Mouse (Mus musculus): ENCODE data around the gene B230118H07Rik.

DNA sequence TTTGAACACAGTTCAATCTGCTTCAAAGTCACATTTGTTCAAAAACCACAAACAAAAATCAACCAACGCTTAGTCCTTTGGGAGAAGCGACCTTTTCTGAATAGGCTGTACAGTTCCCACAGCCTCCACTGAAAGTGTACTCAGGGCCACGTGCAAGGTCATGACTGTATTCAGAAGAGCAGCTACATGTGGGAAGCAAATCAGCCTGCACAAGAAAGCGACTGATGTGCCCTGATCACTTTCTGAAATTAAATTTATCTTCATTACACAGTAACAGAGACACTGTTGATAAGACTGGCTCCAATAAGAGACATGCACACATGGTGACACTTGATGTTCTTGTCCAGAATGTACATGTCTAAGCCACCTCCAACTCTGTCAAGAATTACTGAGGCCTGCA is 85.6 kb downstream of the B230118H07Rik start:
- TF ChIP-seq EP300 (IDR thresholded peaks at IDR 0.05; ENCODE audit: low read depth in 1 of 2, low read length in 2 of 2) (no peak), CTCF (IDR thresholded peaks at IDR 0.05 in 2 of 3, conservative IDR thresholded peaks at IDR 0.05 in 1 of 3; ENCODE audit: control insufficient read depth in 1 of 3, insufficient read depth in 1 of 3, low read depth in 2 of 3, low read length in 3 of 3, poor library complexity in 1 of 3, severe bottlenecking in 1 of 3) (no peak), POLR2A (IDR thresholded peaks at IDR 0.05; ENCODE audit: control insufficient read depth in 1 of 2, insufficient read depth in 1 of 2, low read depth in 1 of 2, low read length in 2 of 2, poor library complexity in 1 of 2) (no peak), TAL1 (IDR thresholded peaks at IDR 0.05; ENCODE audit: low read length) (no peak), MAZ (IDR thresholded peaks at IDR 0.05; ENCODE audit: low read depth, low read length) (no peak), ZMIZ1 (IDR thresholded peaks at IDR 0.05; ENCODE audit: low read depth, low read length) (no peak), USF1 (IDR thresholded peaks at IDR 0.05; ENCODE audit: low read depth, low read length) (no peak)
